Mouse (Mus musculus) liver, adult 2 months (tissue): ENCODE results near the gene 4930524B15Rik.

ENCODE experiments used
- CTCF ChIP-seq: fragments of 200-500 bp; IDR thresholded peaks from 2 replicates; pipeline ENCODE4 v1.5.1; 2011; ENCODE audit warnings: low read depth, low read length, control low read depth
- POLR2A ChIP-seq: fragments of 200-500 bp; IDR thresholded peaks from 2 replicates; pipeline ENCODE4 v1.6.1; 2011; ENCODE audit warnings: low read length, control low read depth; ENCODE audit not compliant: insufficient read depth; ENCODE audit errors: extremely low read depth

DNA sequence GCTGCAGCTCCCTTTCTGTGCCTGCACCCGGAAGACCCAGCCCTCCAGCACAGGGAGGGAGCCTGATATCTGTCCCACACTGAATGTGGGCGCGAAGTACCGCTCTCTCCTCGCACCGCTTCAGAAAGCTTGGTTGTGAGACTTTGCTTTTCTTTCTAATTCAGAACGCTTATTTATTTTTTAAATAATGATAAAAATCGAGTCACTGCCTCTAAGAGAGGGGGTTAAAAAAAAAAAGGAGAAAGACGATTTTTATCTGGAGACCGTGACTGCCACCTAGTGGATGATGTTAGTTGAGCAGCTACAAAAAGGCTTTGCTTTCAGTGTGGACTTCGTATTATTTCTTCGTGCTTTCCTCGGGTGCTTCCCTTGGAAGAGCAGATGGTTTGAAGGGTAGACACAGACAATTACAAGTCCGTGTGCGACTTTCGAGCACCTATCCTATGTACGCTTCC, 16.0 kb upstream of the 4930524B15Rik start:
- TF ChIP-seq POLR2A: no peak
- TF ChIP-seq CTCF: peak; percentile 53
